Comparison of ENCODE assay signal across 8 mouse cellular contexts in genomic region chr10:86705318-86705921, GRCm38 (mm10). TPM values are rescaled to one million over a fixed set of nuclear protein-coding genes. Genes with fewer than 3 reads are reported as not detected.
A peak's percentile ranks its signal among the peaks of the same experiment; 100 is the strongest.
DNase-seq lines count a peak whose midpoint lies in the region; ATAC-seq lines count a peak whose summit lies in the region.

Hsp90b1 (minus strand) TSS chr10:86705509.
Ttc41 (plus strand) TSS chr10:86705811.

- no peaks in the 10 kb centered on the region for H3K27me3 ChIP-seq in heart, embryonic 14.5 days (ENCODE audit: control insufficient read depth, insufficient read depth, low read length)
- no peaks in the 10 kb centered on the region for H3K27me3 ChIP-seq in liver, embryonic 13.5 days
- no peaks in the 10 kb centered on the region for H3K27me3 ChIP-seq in stomach, embryonic 16.5 days (ENCODE audit: control insufficient read depth, insufficient read depth, low read length)

- H3K27ac ChIP-seq in heart, embryonic 14.5 days (replicated peaks in 1 of 2; ENCODE audit: control insufficient read depth in 1 of 2, insufficient read depth in 1 of 2, low read depth in 2 of 2, low read length in 2 of 2), result peak within 1 kb of the TSS; percentile 97 to 99
- H3K27ac ChIP-seq in liver, embryonic 13.5 days, result peak within 1 kb of the TSS; percentile 90
- peak within 1 kb of the TSS; percentile 95 for H3K27ac ChIP-seq in stomach, embryonic 16.5 days (ENCODE audit: low read length)

- H3K36me3 ChIP-seq in heart, embryonic 14.5 days (ENCODE audit: control insufficient read depth, insufficient read depth, low read length), result peaks cover 36% of the 10 kb centered on the region
- peaks cover 36% of the 10 kb centered on the region for H3K36me3 ChIP-seq in liver, embryonic 13.5 days
- H3K36me3 ChIP-seq in stomach, embryonic 16.5 days (ENCODE audit: control insufficient read depth, insufficient read depth, low read length), result peaks cover 19% of the 10 kb centered on the region; the same call in 1 of the 2 replicates

- peak within 1 kb of the TSS; percentile 94 for H3K4me2 ChIP-seq in heart, embryonic 14.5 days (ENCODE audit: low read length)
- peak within 1 kb of the TSS; percentile 90 for H3K4me2 ChIP-seq in liver, embryonic 13.5 days
- H3K4me2 ChIP-seq in stomach, embryonic 16.5 days (ENCODE audit: low read depth, low read length), result peak within 1 kb of the TSS; percentile 86

- H3K4me3 ChIP-seq in heart, embryonic 14.5 days (ENCODE audit: control insufficient read depth in 1 of 2, insufficient read depth in 1 of 2, low read depth in 1 of 2, low read length in 2 of 2), result peak within 1 kb of the TSS; percentile 85 to 94
- H3K4me3 ChIP-seq in liver, embryonic 13.5 days (replicated peaks), result peak within 1 kb of the TSS; percentile 89
- peak within 1 kb of the TSS; percentile 84 for H3K4me3 ChIP-seq in stomach, embryonic 16.5 days (replicated peaks; ENCODE audit: low read length)

- ATAC-seq in CD4-positive, CD25-positive, alpha-beta regulatory T cell, adult 4 months, result peak; percentile 80
- peak; percentile 98 for ATAC-seq in heart, embryonic 14.5 days (ENCODE audit: insufficient number of reproducible peaks, insufficient read depth, low FRiP score, low read depth)
- ATAC-seq in liver, embryonic 13.5 days (ENCODE audit: low read depth), result peak; percentile 96
- ATAC-seq in stomach, embryonic 16.5 days (ENCODE audit: insufficient read depth, low FRiP score), result peak; percentile 98

- no peaks in the 10 kb centered on the region for H3K9me3 ChIP-seq in heart, embryonic 14.5 days (ENCODE audit: control insufficient read depth, low read length)
- no peaks in the 10 kb centered on the region for H3K9me3 ChIP-seq in liver, embryonic 13.5 days (replicated peaks)
- no peaks in the 10 kb centered on the region for H3K9me3 ChIP-seq in stomach, embryonic 16.5 days (replicated peaks; ENCODE audit: control insufficient read depth, low read length)

- H3K4me1 ChIP-seq in heart, embryonic 14.5 days (ENCODE audit: control insufficient read depth in 2 of 2, insufficient read depth in 2 of 2, low read length in 2 of 2), result peaks cover 2 to 41% of the 10 kb centered on the region in 2 experiments; a peak in 3 of 4 replicates
- H3K4me1 ChIP-seq in liver, embryonic 13.5 days (replicated peaks), result peaks cover 59% of the 10 kb centered on the region
- peaks cover 30% of the 10 kb centered on the region for H3K4me1 ChIP-seq in stomach, embryonic 16.5 days (ENCODE audit: control insufficient read depth, insufficient read depth, low read length)

- peak within 1 kb of the TSS; percentile 99 for H3K9ac ChIP-seq in heart, embryonic 14.5 days (ENCODE audit: low read length)
- H3K9ac ChIP-seq in liver, embryonic 13.5 days, result peak within 1 kb of the TSS; percentile 94
- H3K9ac ChIP-seq in stomach, embryonic 16.5 days (ENCODE audit: low read length), result peak within 1 kb of the TSS; percentile 92

- WGBS in heart, embryonic 14.5 days, result under 1% methylated on average over 51 of the region's 51 CpGs
- under 1% methylated on average over 51 of the region's 51 CpGs for WGBS in liver, embryonic 13.5 days (ENCODE audit: insufficient replicate concordance)
- under 1% methylated on average over 51 of the region's 51 CpGs for whole genome bisulfite sequencing in stomach, embryonic 16.5 days

- peak; percentile 95 for DNase-seq in c-Kit-negative CD71-positive TER-119-positive erythroid progenitor cells, embryonic 14.5 days (ENCODE audit: low read depth, low spot score)
- peak; percentile 99 for DNase-seq in fibroblast of lung, adult 2 months (ENCODE audit: low read depth)
- DNase-seq in kidney, postnatal 14 days, result peak; percentile 99
- DNase-seq in liver, embryonic 13.5 days, result peak; percentile 99
- DNase-seq in neural tube, embryonic 10.5 days (ENCODE audit: extremely low spot score, low spot score), result peak; percentile 98

RNA-seq across cellular contexts. Expression of gene Hsp90b1, which starts in this region (rescaled TPM):
- 100 to 1,000 TPM; 187 to 189 TPM for polyA plus RNA-seq in CD4-positive, CD25-positive, alpha-beta regulatory T cell, adult 4 months (2017; shearing (Covaris generic))
- 317 and 318 TPM in 2 replicates for polyA plus RNA-seq in heart, embryonic 14.5 days (2014; fragmentation: Nextera tagmentation; extraction: Ambion mirVana)
- polyA plus RNA-seq in liver, embryonic 13.5 days (2015; fragmentation: Nextera tagmentation; extraction: Ambion mirVana), result 327 and 424 TPM in 2 replicates
- polyA plus RNA-seq in stomach, embryonic 16.5 days (2015; fragmentation: Nextera tagmentation; extraction: Ambion mirVana), result 669 and 693 TPM in 2 replicates

RNA-seq across cellular contexts. Expression of gene Ttc41, which starts in this region (rescaled TPM):
- 1 to 10 TPM; 1.4 to 1.5 TPM for polyA plus RNA-seq in CD4-positive, CD25-positive, alpha-beta regulatory T cell, adult 4 months (2017; shearing (Covaris generic))
- 1.5 and 1.6 TPM in 2 replicates for polyA plus RNA-seq in heart, embryonic 14.5 days (2014; fragmentation: Nextera tagmentation; extraction: Ambion mirVana)
- 0.28 and 0.69 TPM in 2 replicates for polyA plus RNA-seq in liver, embryonic 13.5 days (2015; fragmentation: Nextera tagmentation; extraction: Ambion mirVana)
- polyA plus RNA-seq in stomach, embryonic 16.5 days (2015; fragmentation: Nextera tagmentation; extraction: Ambion mirVana), result 0.79 and 1.1 TPM in 2 replicates

Comparison
In these comparisons a context has a peak if more than half of its experiments do, and no peak if none do; other contexts are left out.
1. Peak in every context shown above with its lines: DNase-seq, ATAC-seq, H3K4me3 ChIP-seq and H3K27ac ChIP-seq.